Mouse (Mus musculus): Measurements from ENCODE around the gene Nsun3. TPM values are rescaled to one million over a fixed set of nuclear protein-coding genes. Genes with fewer than 3 reads are reported as not detected.

Gene Nsun3
- 5.9 and 6.4 TPM in 2 replicates for polyA plus RNA-seq (2015; fragmentation: Nextera tagmentation; extraction: Ambion mirVana)

GRCm38 (mm10) chr16:62786621-62787331, at the start of gene Nsun3:
Gene Nsun3, minus strand, starts transcription at chr16:62786818.

GRCm38 (mm10) chr16:62814491-62814890, 27.9 kb upstream of the Nsun3 start, which contains the start of gene Stx19:
Gene Stx19, plus strand, starts transcription at chr16:62814676.

Small RNA genes within 50 kb of the gene (microRNA-seq; reads per million reads assigned to microRNA genes)
- 0 reads per million in 2 experiments for gene Gm25986

Other genes starting within 250 kb of the Nsun3 start
- 0.18 and 0.26 TPM in 2 replicates for gene Stx19, start 27.9 kb upstream of the Nsun3 start, polyA plus RNA-seq (2015; fragmentation: Nextera tagmentation; extraction: Ambion mirVana)
- 11.4 and 12.0 TPM in 2 replicates for gene Arl13b, start 60.2 kb upstream of the Nsun3 start, polyA plus RNA-seq (2015; fragmentation: Nextera tagmentation; extraction: Ambion mirVana)
- 34.7 TPM in 2 replicates for gene Pros1, start 67.5 kb upstream of the Nsun3 start, polyA plus RNA-seq (2015; fragmentation: Nextera tagmentation; extraction: Ambion mirVana)

Measured in skeletal muscle tissue, postnatal 0 days (tissue).